Mouse (Mus musculus) layer of hippocampus, postnatal 25 days (tissue): ENCODE measurements around the gene Gnb4. TPM values are rescaled to one million over a fixed set of nuclear protein-coding genes. Genes with fewer than 3 reads are reported as not detected.

Source experiments
- DNase-seq, 2 experiments: peaks; one replicate each; pipeline ENCODE4 v3.0.0; 2022; ENCODE audit warnings: mixed read lengths in 2 of 2, low spot score in 1 of 2; ENCODE audit errors: extremely low spot score in 1 of 2
- total RNA-seq, 2 experiments: library from RNA; stranded (reverse); gene quantifications; 2 replicates each; pipeline ENCODE4 v1.2.3; 2021

Gnb4 gene
- total RNA-seq, 2 experiments from 2014 or later = 28.2 to 29.1 TPM

GRCm38 (mm10) chr3:32616006-32616330, 417 bp downstream of the Gnb4 start:
- DNase-seq = no peak

- DNase-seq = no peak
Measured at GRCm38 (mm10) chr3:32615376-32615775, 1.0 kb downstream of the Gnb4 start.

GRCm38 (mm10) chr3:32614786-32615185, 1.6 kb downstream of the Gnb4 start:
- no peak for DNase-seq

DNA sequence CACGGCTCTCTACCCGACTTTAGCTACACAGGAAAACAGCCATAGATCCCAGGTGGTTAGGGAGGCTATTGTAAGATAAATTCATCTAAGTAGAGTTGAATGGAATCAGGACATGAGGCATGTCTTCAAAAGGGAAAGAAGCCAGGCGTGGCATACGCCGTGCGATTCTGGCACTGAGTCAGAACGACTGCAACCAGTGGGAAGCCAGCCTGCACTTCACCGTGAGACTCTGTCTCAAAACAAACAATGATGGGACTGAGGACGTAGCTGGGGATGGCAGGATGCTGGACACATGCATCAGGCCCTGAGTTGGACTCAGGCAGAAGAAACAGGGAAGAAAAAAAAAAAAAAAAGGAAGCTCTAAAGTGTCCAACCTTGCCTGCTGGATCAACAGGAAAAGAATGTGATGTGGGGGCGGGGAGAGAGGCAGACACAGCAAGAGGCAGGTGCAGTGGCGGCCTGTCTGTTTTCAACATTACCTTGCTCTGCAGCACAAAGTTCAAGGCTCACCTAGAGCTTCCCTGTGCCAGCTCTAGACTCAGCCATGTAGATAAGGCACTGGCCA, 4.7 kb downstream of the Gnb4 start:
- no peak for DNase-seq

DNA sequence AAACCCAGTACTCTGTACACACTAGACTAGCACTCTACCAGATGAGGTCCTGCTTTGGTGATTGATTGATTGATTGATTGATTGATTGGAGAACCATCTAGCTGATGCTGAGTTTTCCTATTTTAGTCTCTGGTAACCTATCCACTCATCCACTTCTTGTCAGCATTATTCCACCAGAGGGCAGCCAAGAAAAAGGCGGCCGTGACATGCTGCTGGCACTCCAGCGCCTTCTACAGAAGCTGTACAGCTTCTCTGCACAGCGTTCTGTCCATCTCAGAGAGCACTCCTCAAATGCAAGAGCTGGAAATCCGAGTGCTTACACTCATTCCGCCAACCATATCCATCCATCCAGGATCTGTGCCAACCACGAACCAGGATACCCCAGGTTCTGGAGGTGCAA, 5.8 kb downstream of the Gnb4 start:
- DNase-seq = peak; percentile 21 to 56

GRCm38 (mm10) chr3:32609233-32609632, 7.2 kb downstream of the Gnb4 start:
- no peak for DNase-seq

GRCm38 (mm10) chr3:32601055-32601454, 15.3 kb downstream of the Gnb4 start:
- no peak for DNase-seq

- no peak for DNase-seq
Measured at GRCm38 (mm10) chr3:32599328-32599727, 17.1 kb downstream of the Gnb4 start.

DNA sequence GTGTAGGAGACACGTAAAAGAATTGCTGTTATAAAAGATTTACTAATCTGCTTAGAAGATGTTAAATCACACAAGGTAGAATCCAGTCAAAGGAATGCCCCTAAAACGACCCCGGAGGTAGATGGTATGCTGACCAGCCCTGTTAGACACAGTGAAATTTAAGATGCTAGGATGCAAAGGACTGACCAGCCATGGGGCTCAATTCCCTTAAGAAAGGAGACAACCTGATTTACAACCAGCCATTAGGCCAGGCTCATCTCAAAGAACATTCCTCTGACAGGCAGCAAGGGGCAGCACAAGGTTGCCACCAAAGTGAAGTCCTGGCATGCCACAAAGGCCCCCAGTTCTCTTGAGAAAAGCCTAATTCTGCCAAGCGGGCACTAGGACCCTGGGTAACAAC, 21.3 kb downstream of the Gnb4 start:
- DNase-seq = no peak

DNA sequence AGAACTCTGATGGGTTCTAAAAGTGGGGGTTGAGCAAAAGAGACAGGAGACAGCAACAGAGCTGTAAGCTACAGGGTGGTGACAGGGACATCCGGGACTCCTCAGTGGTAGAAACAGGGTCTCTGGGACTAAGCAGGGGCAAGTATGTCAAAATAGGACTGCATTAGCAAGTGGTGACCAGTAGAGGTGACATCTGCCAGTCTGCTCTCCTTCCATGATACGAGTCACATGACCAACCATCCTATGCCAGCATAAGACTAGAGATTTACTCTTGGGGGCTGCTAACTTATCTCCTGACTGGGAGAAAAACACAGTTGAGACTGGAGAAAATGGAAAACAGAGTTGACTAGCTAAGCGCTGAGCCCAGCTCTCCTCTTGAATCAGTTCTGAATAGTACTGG, 30.1 kb downstream of the Gnb4 start:
- DNase-seq = no peak

DNA sequence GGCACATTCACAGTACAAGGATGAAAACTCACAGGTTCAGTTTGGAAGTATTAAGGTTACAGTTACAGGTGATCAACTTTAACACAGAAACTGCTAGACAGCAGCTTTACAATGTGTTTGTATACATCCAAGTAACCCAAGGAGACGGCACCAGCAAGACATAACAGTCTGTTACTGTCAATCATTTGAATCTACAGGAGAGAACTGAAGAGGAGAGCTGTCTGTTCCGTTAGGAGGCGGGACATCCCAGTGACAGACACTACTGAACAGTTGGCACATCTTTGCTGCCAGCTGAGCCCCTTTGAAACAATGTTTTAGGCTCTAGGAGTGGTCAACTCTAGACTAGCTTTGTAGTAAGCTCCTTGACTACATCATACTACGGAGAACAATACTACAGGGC, 32.9 kb downstream of the Gnb4 start:
- no peak for DNase-seq

- no peak for DNase-seq
Measured at GRCm38 (mm10) chr3:32581911-32582310, 34.5 kb downstream of the Gnb4 start.

DNA sequence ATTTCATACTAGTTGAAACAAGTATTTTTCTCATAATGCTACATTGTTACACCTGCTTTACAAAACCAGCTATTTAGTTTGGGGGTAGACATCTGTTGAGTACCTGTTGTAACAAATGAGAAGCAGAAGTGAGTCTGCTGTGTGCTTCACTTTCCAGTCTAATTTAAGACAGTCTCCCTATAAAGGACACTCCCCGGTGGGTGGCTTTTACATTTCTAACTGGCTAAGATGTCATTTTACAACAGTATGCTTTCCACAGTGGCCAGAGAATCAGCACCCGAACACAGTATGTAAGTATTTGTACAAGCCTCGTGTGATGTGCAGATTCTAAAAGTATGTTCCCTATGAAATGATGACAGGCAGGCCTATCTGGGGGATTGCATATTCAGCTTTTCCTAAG, 35.6 kb downstream of the Gnb4 start:
- DNase-seq = no peak

DNA sequence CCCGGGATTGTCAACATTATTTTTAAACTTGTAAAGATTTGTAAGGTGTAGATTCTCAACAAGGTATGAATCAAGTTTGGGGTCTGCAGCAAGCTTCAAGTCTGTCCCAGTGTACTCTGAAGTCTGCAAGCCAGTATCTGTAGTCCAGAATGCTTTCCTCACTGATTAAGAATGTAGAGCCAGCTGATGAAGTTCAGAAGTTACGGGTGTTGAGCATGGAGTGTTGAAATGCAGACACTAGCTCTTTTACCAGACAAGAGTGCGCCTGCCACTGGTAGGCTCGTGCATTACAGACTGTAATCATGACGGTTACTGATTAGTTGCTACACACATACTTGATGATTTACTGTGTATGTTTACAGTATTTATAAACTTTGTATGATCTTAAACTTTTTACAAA, 37.6 kb downstream of the Gnb4 start:
- no peak for DNase-seq

GRCm38 (mm10) chr3:32575151-32575550, 41.2 kb downstream of the Gnb4 start:
- DNase-seq = no peak

- DNase-seq = no peak
Measured at GRCm38 (mm10) chr3:32573881-32574280, 42.5 kb downstream of the Gnb4 start.

- DNase-seq = no peak
Measured at GRCm38 (mm10) chr3:32573086-32573485, 43.3 kb downstream of the Gnb4 start.

GRCm38 (mm10) chr3:32563401-32563800, 53.0 kb downstream of the Gnb4 start:
- no peak for DNase-seq

DNA sequence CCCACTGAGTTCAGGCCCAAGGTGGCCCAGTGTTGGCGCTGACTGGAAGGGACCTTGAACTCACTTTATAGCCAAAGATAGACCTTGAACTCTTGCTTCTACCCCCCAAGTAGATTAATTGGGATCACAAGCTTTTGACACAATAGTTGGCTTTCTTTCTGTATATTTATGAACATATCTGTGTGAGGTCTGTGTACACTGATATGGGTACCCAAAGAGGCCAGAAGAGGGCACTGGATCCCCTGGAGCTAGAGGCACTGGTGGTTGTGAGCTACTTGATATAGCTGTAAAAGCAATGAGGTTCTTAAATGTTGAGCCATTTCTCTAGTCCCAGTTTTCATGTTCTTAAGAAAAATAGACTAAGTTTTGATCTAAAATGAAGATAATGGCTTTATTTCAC, 63.3 kb downstream of the Gnb4 start:
- no peak for DNase-seq

DNA sequence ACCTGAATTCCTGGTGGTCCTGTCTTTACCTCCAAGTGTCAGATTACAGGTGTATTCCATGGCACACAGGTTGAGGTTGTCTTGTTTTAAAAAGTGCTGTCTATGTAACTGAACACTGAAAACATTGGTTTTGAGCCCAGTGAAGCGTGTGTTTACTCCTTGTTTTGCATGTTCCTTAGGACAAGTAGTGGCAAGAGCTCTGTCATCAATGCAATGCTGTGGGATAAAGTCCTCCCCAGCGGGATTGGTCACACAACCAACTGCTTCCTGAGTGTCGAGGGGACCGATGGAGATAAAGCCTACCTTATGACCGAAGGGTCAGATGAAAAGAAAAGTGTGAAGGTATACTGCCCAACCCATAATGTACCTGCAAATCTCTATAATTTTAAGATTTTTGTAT, 78.3 kb downstream of the Gnb4 start:
- no peak for DNase-seq

DNA sequence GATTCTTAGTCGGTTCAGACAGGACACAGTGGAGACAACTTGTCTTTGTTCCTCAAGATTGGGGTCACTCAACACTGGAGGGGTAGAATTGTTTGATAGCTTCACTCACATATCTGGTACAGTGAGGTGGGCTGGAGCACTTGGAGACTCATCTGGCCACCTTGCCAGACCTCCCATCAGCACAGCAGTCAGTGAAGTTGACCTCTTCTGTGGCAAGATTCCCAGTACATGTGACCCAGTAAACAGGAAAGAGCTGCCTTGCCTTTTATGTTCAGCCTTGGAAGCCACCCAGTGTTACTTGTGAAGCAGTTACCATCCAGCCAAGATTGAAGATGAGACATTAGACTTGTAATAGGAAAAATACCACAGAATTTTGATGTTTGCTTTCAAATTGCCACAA, 78.8 kb downstream of the Gnb4 start:
- peak in 1 of 2 experiments; percentile 13 for DNase-seq

GRCm38 (mm10) chr3:32535692-32536091, 80.7 kb downstream of the Gnb4 start:
- no peak for DNase-seq
